10 mouse cellular contexts compared by ENCODE assay signal in the genomic region with DNA sequence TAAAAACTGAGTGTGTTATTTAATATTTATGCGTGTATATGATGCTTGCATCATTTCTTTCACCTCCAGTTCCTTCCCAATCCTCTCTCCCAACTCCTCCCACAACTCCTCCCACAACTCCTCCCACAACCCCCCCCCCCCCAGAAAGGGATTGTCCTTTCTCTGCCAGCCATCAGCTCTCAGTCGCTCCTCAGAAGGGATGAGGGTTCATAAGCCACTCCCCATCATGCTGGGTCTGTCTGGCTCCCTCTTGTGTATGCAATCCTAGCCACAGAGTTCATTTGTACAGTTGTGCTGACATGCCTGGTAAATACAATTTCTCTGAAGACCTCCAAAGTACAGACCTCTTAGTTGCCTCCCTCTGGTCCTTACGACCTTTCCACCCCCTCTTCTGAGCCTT. TPM values are rescaled to one million over a fixed set of nuclear protein-coding genes. Genes with fewer than 3 reads are reported as not detected.
DNase-seq lines count a peak whose midpoint lies in the region; ATAC-seq lines count a peak whose summit lies in the region.
"Had no signal": no experiment of that assay in that cellular context is flagged by ENCODE, and none has a peak within 500 bp of the region (broad histone marks: within the 10 kb centered on the region; RNA-seq: fewer than 3 reads in every experiment).

No protein-coding gene starts in this region.

- H3K36me3 ChIP-seq in heart, embryonic 10.5 days: no peaks in the 10 kb centered on the region
- no peaks in the 10 kb centered on the region for H3K36me3 ChIP-seq in hindbrain, embryonic 14.5 days (replicated peaks; ENCODE audit: control insufficient read depth, insufficient read depth)
- no peaks in the 10 kb centered on the region for H3K36me3 ChIP-seq in midbrain, embryonic 14.5 days (ENCODE audit: control insufficient read depth, insufficient read depth, low read length)
- H3K36me3 ChIP-seq: limb, embryonic 15.5 days had no signal

- 0 out of 2 replicates have a peak, but pooled peaks cover 3% of the 10 kb centered on the region for H3K27me3 ChIP-seq in heart, embryonic 10.5 days (ENCODE audit: insufficient read depth, poor library complexity, severe bottlenecking)
- H3K27me3 ChIP-seq in hindbrain, embryonic 14.5 days (ENCODE audit: control insufficient read depth, insufficient read depth, low read length): no peaks in the 10 kb centered on the region
- H3K27me3 ChIP-seq in midbrain, embryonic 14.5 days (ENCODE audit: control insufficient read depth, insufficient read depth, low read length): no peaks in the 10 kb centered on the region
- H3K27me3 ChIP-seq: limb, embryonic 15.5 days had no signal

- H3K4me2 ChIP-seq in hindbrain, embryonic 14.5 days (replicated peaks): no peak overlapping the region
- H3K4me2 ChIP-seq in midbrain, embryonic 14.5 days (ENCODE audit: low read length): no peak overlapping the region
- H3K4me2 ChIP-seq: limb, embryonic 15.5 days had no signal

- WGBS in heart, embryonic 10.5 days: 31% methylated on average over 3 of the region's 3 CpGs
- 32% methylated on average over 3 of the region's 3 CpGs for WGBS in hindbrain, embryonic 14.5 days
- WGBS in midbrain, embryonic 14.5 days: 30% methylated on average over 3 of the region's 3 CpGs

- H3K9ac ChIP-seq in hindbrain, embryonic 14.5 days: no peak overlapping the region
- H3K9ac ChIP-seq in midbrain, embryonic 14.5 days (replicated peaks; ENCODE audit: low read length): no peak overlapping the region
- H3K9ac ChIP-seq: limb, embryonic 15.5 days had no signal

- H3K4me3 ChIP-seq in heart, embryonic 10.5 days: no peak overlapping the region
- H3K4me3 ChIP-seq in hindbrain, embryonic 14.5 days (replicated peaks; ENCODE audit: low read length): no peak overlapping the region
- no peak overlapping the region for H3K4me3 ChIP-seq in midbrain, embryonic 14.5 days (replicated peaks; ENCODE audit: low read depth, low read length)
- H3K4me3 ChIP-seq: limb, embryonic 15.5 days had no signal

- ATAC-seq in hindbrain, embryonic 14.5 days (ENCODE audit: low FRiP score): 0 out of 2 replicates have a peak, but pooled peaks have one; percentile 55
- ATAC-seq in midbrain, embryonic 14.5 days (ENCODE audit: low FRiP score, low TSS enrichment): no peak

- intact Hi-C loops in heart, postnatal 25 days (cut with DNase I): loop anchor here (10.0 kb wide), 1 partner anchor 1100 kb away; no protein-coding TSS in a partner anchor

- no peak overlapping the region; the same call in 1 of the 2 replicates for H3K27ac ChIP-seq in heart, embryonic 10.5 days
- no peak overlapping the region for H3K27ac ChIP-seq in hindbrain, embryonic 14.5 days
- no peak overlapping the region for H3K27ac ChIP-seq in midbrain, embryonic 14.5 days (replicated peaks; ENCODE audit: low read depth, low read length)
- H3K27ac ChIP-seq: limb, embryonic 15.5 days had no signal

- no peaks in the 10 kb centered on the region for H3K9me3 ChIP-seq in heart, embryonic 10.5 days
- H3K9me3 ChIP-seq in hindbrain, embryonic 14.5 days (ENCODE audit: control insufficient read depth, low read length): no peaks in the 10 kb centered on the region
- H3K9me3 ChIP-seq in midbrain, embryonic 14.5 days (ENCODE audit: control insufficient read depth, low read length): no peaks in the 10 kb centered on the region
- H3K9me3 ChIP-seq: limb, embryonic 15.5 days had no signal

- peaks cover 6% of the 10 kb centered on the region; the same call in 1 of the 2 replicates for H3K4me1 ChIP-seq in heart, embryonic 10.5 days
- no peaks in the 10 kb centered on the region for H3K4me1 ChIP-seq in hindbrain, embryonic 14.5 days (replicated peaks; ENCODE audit: control insufficient read depth, insufficient read depth, low read length)
- H3K4me1 ChIP-seq in midbrain, embryonic 14.5 days (ENCODE audit: control insufficient read depth, insufficient read depth, low read length): no peaks in the 10 kb centered on the region
- H3K4me1 ChIP-seq: limb, embryonic 15.5 days had no signal

- DNase-seq in heart, embryonic 10.5 days (ENCODE audit: low spot score): peak; percentile 82
- no peak for DNase-seq in heart, postnatal 25 days (ENCODE audit: low spot score)
- peak; percentile 18 for DNase-seq in adipocyte (ENCODE audit: low spot score)
- DNase-seq in hindbrain, embryonic 14.5 days (ENCODE audit: low spot score): peak; percentile 33
- peak; percentile 41 for DNase-seq in midbrain, embryonic 14.5 days
- no peak for DNase-seq in adrenal gland, postnatal 36 days
- DNase-seq in thymus, postnatal 10 days (ENCODE audit: low spot score in 2 of 2): no peak
- DNase-seq in frontal cortex, postnatal 25 days (ENCODE audit: low spot score in 2 of 2): no peak

RNA-seq across cellular contexts. Expression of gene Spata31d1d, which starts 3.6 kb away (rescaled TPM):
- polyA plus RNA-seq in heart, embryonic 10.5 days (2016; fragmentation: Nextera tagmentation; extraction: Ambion mirVana): not detected in 2 replicates
- not detected for total RNA-seq in heart, postnatal 25 days (2021)
- 0.09 TPM in 1 of 2 replicates, not detected in the other for polyA plus RNA-seq in hindbrain, embryonic 14.5 days (2014; fragmentation: Nextera tagmentation; extraction: Ambion mirVana)
- not detected in 2 replicates for polyA plus RNA-seq in midbrain, embryonic 14.5 days (2014; fragmentation: Nextera tagmentation; extraction: Ambion mirVana)
- not detected for total RNA-seq in adrenal gland, postnatal 36 days (2021)
- polyA plus RNA-seq: limb, embryonic 15.5 days had no signal

RNA-seq across cellular contexts. Expression of gene 1700014D04Rik, which starts 11.4 kb away (rescaled TPM):
- 0.23 TPM in 1 of 2 replicates, not detected in the other for polyA plus RNA-seq in heart, embryonic 10.5 days (2016; fragmentation: Nextera tagmentation; extraction: Ambion mirVana)
- total RNA-seq in heart, postnatal 25 days (2021): not detected
- polyA plus RNA-seq in hindbrain, embryonic 14.5 days (2014; fragmentation: Nextera tagmentation; extraction: Ambion mirVana): 0.11 and 0.93 TPM in 2 replicates
- 0.07 and 0.30 TPM in 2 replicates for polyA plus RNA-seq in midbrain, embryonic 14.5 days (2014; fragmentation: Nextera tagmentation; extraction: Ambion mirVana)
- under 1 TPM; 0.23 to 0.36 TPM for total RNA-seq in adrenal gland, postnatal 36 days (2021)
- polyA plus RNA-seq: erythroblast, embryonic 14.5 days; limb, embryonic 15.5 days had no signal

RNA-seq across cellular contexts. Expression of gene Spata31d1b, which starts 23.1 kb away (rescaled TPM):
- not detected in 2 replicates for polyA plus RNA-seq in heart, embryonic 10.5 days (2016; fragmentation: Nextera tagmentation; extraction: Ambion mirVana)
- not detected for total RNA-seq in heart, postnatal 25 days (2021)
- polyA plus RNA-seq in hindbrain, embryonic 14.5 days (2014; fragmentation: Nextera tagmentation; extraction: Ambion mirVana): not detected in 2 replicates
- polyA plus RNA-seq in midbrain, embryonic 14.5 days (2014; fragmentation: Nextera tagmentation; extraction: Ambion mirVana): not detected in 2 replicates
- total RNA-seq in adrenal gland, postnatal 36 days (2021): not detected
- polyA plus RNA-seq: erythroblast, embryonic 14.5 days; limb, embryonic 15.5 days had no signal

RNA-seq across cellular contexts. Expression of gene Spata31d1a, which starts 25.1 kb away (rescaled TPM):
- polyA plus RNA-seq in heart, embryonic 10.5 days (2016; fragmentation: Nextera tagmentation; extraction: Ambion mirVana): 0.02 and 0.05 TPM in 2 replicates
- total RNA-seq in heart, postnatal 25 days (2021): not detected
- 0.05 and 0.16 TPM in 2 replicates for polyA plus RNA-seq in hindbrain, embryonic 14.5 days (2014; fragmentation: Nextera tagmentation; extraction: Ambion mirVana)
- 0.19 TPM in 1 of 2 replicates, not detected in the other for polyA plus RNA-seq in midbrain, embryonic 14.5 days (2014; fragmentation: Nextera tagmentation; extraction: Ambion mirVana)
- not detected for total RNA-seq in adrenal gland, postnatal 36 days (2021)
- polyA plus RNA-seq: erythroblast, embryonic 14.5 days; limb, embryonic 15.5 days had no signal

RNA-seq across cellular contexts. Expression of gene Isca1, which starts 34.4 kb away (rescaled TPM):
- 128 and 154 TPM in 2 replicates for polyA plus RNA-seq in heart, embryonic 10.5 days (2016; fragmentation: Nextera tagmentation; extraction: Ambion mirVana)
- total RNA-seq in heart, postnatal 25 days (2021): 100 to 1,000 TPM; 221 to 222 TPM
- 185 and 197 TPM in 2 replicates for polyA plus RNA-seq in hindbrain, embryonic 14.5 days (2014; fragmentation: Nextera tagmentation; extraction: Ambion mirVana)
- 171 and 194 TPM in 2 replicates for polyA plus RNA-seq in midbrain, embryonic 14.5 days (2014; fragmentation: Nextera tagmentation; extraction: Ambion mirVana)
- 100 to 1,000 TPM in 1 of 2 experiments, 10 to 100 TPM in 1; 97.6 to 107 TPM for total RNA-seq in adrenal gland, postnatal 36 days (2021)

Comparison
In these comparisons a context has a peak if more than half of its experiments do, and no peak if none do; other contexts are left out.
1. DNase-seq: peak in heart, embryonic 10.5 days (single experiment), adipocyte (single experiment), hindbrain, embryonic 14.5 days (single experiment) and midbrain, embryonic 14.5 days (single experiment); none in heart, postnatal 25 days (single experiment), adrenal gland, postnatal 36 days (0 of 2), thymus, postnatal 10 days (0 of 2) and frontal cortex, postnatal 25 days (0 of 2).